In the genomic region with DNA sequence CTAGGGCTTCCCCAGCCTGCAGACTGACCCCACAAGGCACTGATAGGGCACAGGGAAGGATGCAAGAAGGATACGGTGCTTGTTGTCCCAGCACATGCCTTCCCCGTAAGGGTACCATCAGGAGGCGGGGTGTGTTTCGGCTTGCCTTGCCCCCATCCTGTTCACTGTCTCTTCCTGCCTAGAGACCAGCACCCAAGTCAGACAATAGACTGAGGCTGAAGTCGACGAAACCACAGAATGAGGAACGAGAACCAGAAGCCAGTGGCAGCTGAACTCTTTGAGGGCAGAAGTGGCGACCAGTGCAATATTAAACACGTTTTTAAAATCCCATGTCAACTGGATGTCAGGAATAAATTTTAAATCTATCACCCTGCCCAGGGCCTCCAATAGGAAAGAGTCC, we compare ENCODE assay signal across 19 mouse cellular contexts.
DNase-seq lines count a peak whose midpoint lies in the region; TF ChIP-seq lines count a peak whose summit lies in the region.
"Had no signal": no experiment of that assay in that cellular context is flagged by ENCODE, and none has a peak within 500 bp of the region (broad histone marks: within the 10 kb centered on the region; RNA-seq: fewer than 3 reads in every experiment).

No protein-coding gene starts in this region.

- 50% methylated on average over 9 of the region's 9 CpGs for WGBS in heart, embryonic 10.5 days
- whole genome bisulfite sequencing in lung, adult 2 months, result 51% methylated on average over 9 of the region's 9 CpGs
- 5% methylated on average over 9 of the region's 9 CpGs for WGBS in spleen, adult 2 months

- no peaks in the 10 kb centered on the region for H3K9me3 ChIP-seq in heart, embryonic 10.5 days
- H3K9me3 ChIP-seq: forebrain, embryonic 15.5 days; hindbrain, embryonic 15.5 days; liver, embryonic 13.5 days had no signal

- H3K36me3 ChIP-seq in heart, embryonic 10.5 days, result no peaks in the 10 kb centered on the region
- no peaks in the 10 kb centered on the region for H3K36me3 ChIP-seq in spleen, adult 2 months (ENCODE audit: control insufficient read depth, insufficient read depth, low read length)
- H3K36me3 ChIP-seq: forebrain, embryonic 15.5 days; hindbrain, embryonic 15.5 days; liver, embryonic 13.5 days had no signal

- H3K4me3 ChIP-seq in heart, embryonic 10.5 days, result no peak overlapping the region
- no peak overlapping the region for H3K4me3 ChIP-seq in lung, adult 2 months (replicated peaks; ENCODE audit: extremely low read depth, low read depth, low read length)
- H3K4me3 ChIP-seq in spleen, adult 2 months (ENCODE audit: extremely low read depth, insufficient read depth, insufficient read length), result peak overlapping the region; percentile 22; the same call in 1 of the 2 replicates
- H3K4me3 ChIP-seq: erythroblast, embryonic 14.5 days; forebrain, embryonic 15.5 days; hindbrain, embryonic 15.5 days; layer of hippocampus, adult 2 months; liver, embryonic 13.5 days had no signal

- no peak for TF ChIP-seq POLR2A in lung, adult 2 months (IDR thresholded peaks at IDR 0.05; ENCODE audit: borderline replicate concordance, extremely low read depth, low read depth, low read length)
- no peak for TF ChIP-seq POLR2A in spleen, adult 2 months (IDR thresholded peaks at IDR 0.05; ENCODE audit: low read depth, low read length)

- H3K27me3 ChIP-seq in heart, embryonic 10.5 days (ENCODE audit: insufficient read depth, poor library complexity, severe bottlenecking), result no peaks in the 10 kb centered on the region
- no peaks in the 10 kb centered on the region for H3K27me3 ChIP-seq in spleen, adult 2 months (ENCODE audit: control insufficient read depth, insufficient read depth, low read length)
- H3K27me3 ChIP-seq: CH12.LX; forebrain, embryonic 15.5 days; hindbrain, embryonic 15.5 days; liver, embryonic 13.5 days had no signal

- peaks cover 21% of the 10 kb centered on the region for H3K4me1 ChIP-seq in heart, embryonic 10.5 days
- H3K4me1 ChIP-seq in lung, adult 2 months (ENCODE audit: control insufficient read depth, insufficient read depth, low read length), result no peaks in the 10 kb centered on the region
- H3K4me1 ChIP-seq in spleen, adult 2 months (ENCODE audit: control insufficient read depth, insufficient read depth, insufficient read length), result peaks cover 23% of the 10 kb centered on the region; the same call in 1 of the 2 replicates
- H3K4me1 ChIP-seq: liver, embryonic 13.5 days had no signal

- intact Hi-C loops in heart, postnatal 14 days (cut with DNase I), result no loop called here

- TF ChIP-seq CTCF in lung, adult 2 months (IDR thresholded peaks at IDR 0.05; ENCODE audit: insufficient read depth, low read length), result no peak
- no peak for TF ChIP-seq CTCF in spleen, adult 2 months (IDR thresholded peaks at IDR 0.05; ENCODE audit: extremely low read depth, insufficient read depth, insufficient read length, insufficient replicate concordance)

- peak overlapping the region; percentile 76 for H3K27ac ChIP-seq in heart, embryonic 10.5 days
- peak overlapping the region; percentile 54 for H3K27ac ChIP-seq in spleen, adult 2 months (ENCODE audit: insufficient read depth, low read length)
- H3K27ac ChIP-seq: forebrain, embryonic 15.5 days; hindbrain, embryonic 15.5 days; kidney, postnatal 0 days; layer of hippocampus, adult 2 months; liver, embryonic 13.5 days had no signal

- DNase-seq in heart, embryonic 10.5 days (ENCODE audit: low spot score), result no peak
- DNase-seq in heart, postnatal 14 days, result no peak
- peak; percentile 1 for DNase-seq in lung, postnatal 36 days
- DNase-seq in lung, adult 2 months, result no peak
- peak; percentile 19 to 31 for DNase-seq in spleen, adult 2 months (ENCODE audit: low read depth in 1 of 2, low spot score in 2 of 2)
- DNase-seq in kidney, adult 9 months, result no peak
- DNase-seq in frontal cortex, adult 2 months (ENCODE audit: extremely low spot score in 1 of 2, low spot score in 1 of 2), result no peak
- DNase-seq in ovary, postnatal 10 days (ENCODE audit: low spot score), result no peak
- DNase-seq: adrenal gland, adult 2 months; cerebellum, adult 11 months; left cerebral cortex, postnatal 4 days; liver, embryonic 13.5 days; right cerebral cortex, postnatal 25 days had no signal

Comparison
In these comparisons a context has a peak if more than half of its experiments do, and no peak if none do; other contexts are left out.
1. DNase-seq: peak in lung, postnatal 36 days (single experiment) and spleen, adult 2 months (2 of 2); none in heart, embryonic 10.5 days (single experiment), heart, postnatal 14 days (0 of 2), lung, adult 2 months (single experiment), kidney, adult 9 months (single experiment), frontal cortex, adult 2 months (0 of 2) and ovary, postnatal 10 days (single experiment).